In genomic region chr7:68610499-68610898, GRCm38 (mm10) we compare ENCODE assay signal across 22 mouse cellular contexts.
DNase-seq lines count a peak whose midpoint lies in the region; ATAC-seq lines count a peak whose summit lies in the region.
"Had no signal": no experiment of that assay in that cellular context is flagged by ENCODE, and none has a peak within 500 bp of the region (broad histone marks: within the 10 kb centered on the region; RNA-seq: fewer than 3 reads in every experiment).

No protein-coding gene starts in this region.

- H3K4me3 ChIP-seq in hindbrain, embryonic 16.5 days (ENCODE audit: low read length): no peak overlapping the region

- no peak overlapping the region for H3K9ac ChIP-seq in hindbrain, embryonic 16.5 days (ENCODE audit: low read depth, low read length)

- peak; percentile 37 for DNase-seq in lung, postnatal 36 days
- no peak for DNase-seq in lung, postnatal 25 days (ENCODE audit: low spot score)
- DNase-seq in cerebellum, postnatal 10 days: no peak
- DNase-seq in spleen, postnatal 10 days (ENCODE audit: low spot score in 2 of 2): no peak
- DNase-seq: adrenal gland, adult 2 months; adrenal gland, adult 8-10 months; adrenal gland, postnatal 10 days; adrenal gland, postnatal 14 days; adrenal gland, postnatal 25 days; adrenal gland, postnatal 36 days; B cell, adult 2 months; cerebellum, adult 11 months; cerebellum, adult 11-12 months had no signal

- no peak overlapping the region for H3K27ac ChIP-seq in hindbrain, embryonic 16.5 days (ENCODE audit: low read depth, low read length)

- no peak overlapping the region for H3K4me2 ChIP-seq in hindbrain, embryonic 16.5 days (ENCODE audit: low read length)

- no peaks in the 10 kb centered on the region for H3K4me1 ChIP-seq in hindbrain, embryonic 16.5 days (ENCODE audit: control insufficient read depth, insufficient read depth, low read depth, low read length)

- ATAC-seq in granulocyte monocyte progenitor cell, adult 5-6 weeks (replicated peaks; ENCODE audit: poor library complexity, severe bottlenecking): peak; percentile 83
- ATAC-seq in megakaryocyte, adult 5-6 weeks (ENCODE audit: poor library complexity, severe bottlenecking): 0 out of 2 replicates have a peak, but pooled peaks have one; percentile 40
- ATAC-seq in megakaryocyte progenitor cell, adult 5-6 weeks (replicated peaks; ENCODE audit: poor library complexity): peak; percentile 77
- ATAC-seq in hindbrain, embryonic 16.5 days: no peak
- ATAC-seq: activated CD4-positive, CD25-positive, alpha-beta regulatory T cell, adult 4 months; CD4-positive, CD25-positive, alpha-beta regulatory T cell, adult 4 months; Patski had no signal

- H3K36me3 ChIP-seq in hindbrain, embryonic 16.5 days (ENCODE audit: control insufficient read depth, insufficient read depth, low read length): no peaks in the 10 kb centered on the region
- H3K36me3 ChIP-seq: G1E had no signal

- no peaks in the 10 kb centered on the region for H3K9me3 ChIP-seq in hindbrain, embryonic 16.5 days (ENCODE audit: control insufficient read depth, low read length)

- H3K27me3 ChIP-seq in hindbrain, embryonic 16.5 days (replicated peaks; ENCODE audit: control insufficient read depth, insufficient read depth, low read length): no peaks in the 10 kb centered on the region
- H3K27me3 ChIP-seq: CH12.LX had no signal

- 93% methylated on average over 4 of the region's 4 CpGs for WGBS in hindbrain, embryonic 16.5 days
